Mouse (Mus musculus): ENCODE results near the gene Pde2a. TPM values are rescaled to one million over a fixed set of nuclear protein-coding genes. Genes with fewer than 3 reads are reported as not detected.

Pde2a gene
- total and polyA plus RNA-seq, 3 experiments = 0.11 to 0.62 TPM; not detected in 1

- no peaks in the 10 kb centered on the region; a peak in 1 of 4 replicates for H3K27me3 ChIP-seq (ENCODE audit: control insufficient read depth in 1 of 2, insufficient read depth in 2 of 2, low read length in 2 of 2)
These were observed 36.3 kb downstream of the Pde2a start for GRCm38 (mm10) chr7:101457801-101458200.

GRCm38 (mm10) chr7:101458278-101458781 lies 36.8 kb downstream of the Pde2a start:
- no peak overlapping the region for H3K9ac ChIP-seq (ENCODE audit: control insufficient read depth, low read depth, low read length, poor library complexity, severe bottlenecking)
- H3K36me3 ChIP-seq (ENCODE audit: control insufficient read depth in 1 of 2, insufficient read depth in 2 of 2, low read length in 2 of 2) = no peaks in the 10 kb centered on the region
- no peaks in the 10 kb centered on the region for H3K79me2 ChIP-seq (ENCODE audit: control insufficient read depth, insufficient read depth, low read length, poor library complexity)
- H3K9me3 ChIP-seq (replicated peaks; ENCODE audit: insufficient read depth, low read length) = no peaks in the 10 kb centered on the region
- H3K4me3 ChIP-seq (ENCODE audit: control insufficient read depth in 1 of 2, insufficient read depth in 1 of 2, low read depth in 2 of 2, low read length in 2 of 2) = no peak overlapping the region
- no peak for DNase-seq (ENCODE audit: low read depth, low spot score)
- H3K27ac ChIP-seq (ENCODE audit: control insufficient read depth, low read depth, low read length) = no peak overlapping the region
- H3K4me1 ChIP-seq (ENCODE audit: control insufficient read depth in 1 of 2, insufficient read depth in 2 of 2, low read length in 2 of 2) = no peaks in the 10 kb centered on the region
- no peaks in the 10 kb centered on the region; a peak in 1 of 4 replicates for H3K27me3 ChIP-seq (ENCODE audit: control insufficient read depth in 1 of 2, insufficient read depth in 2 of 2, low read length in 2 of 2)
- TF ChIP-seq GABPA (IDR thresholded peaks at IDR 0.05; ENCODE audit: low read depth, low read length) (no peak), MAFK (IDR thresholded peaks at IDR 0.05; ENCODE audit: borderline replicate concordance, low read depth, low read length) (no peak), MYB (IDR thresholded peaks at IDR 0.05; ENCODE audit: low read depth, low read length) (no peak), ZKSCAN1 (IDR thresholded peaks at IDR 0.05; ENCODE audit: low read depth, low read length) (no peak), E2F4 (IDR thresholded peaks at IDR 0.05; ENCODE audit: borderline replicate concordance, low read depth, low read length) (no peak), EP300 (IDR thresholded peaks at IDR 0.05; ENCODE audit: low read depth in 1 of 2, low read length in 2 of 2) (no peak)

More at GRCm38 (mm10) chr7:101457801-101458200, 36.3 kb downstream of the Pde2a start:
- Histone ChIP-seq H3K4me3 (ENCODE audit: control insufficient read depth in 1 of 2, insufficient read depth in 1 of 2, low read depth in 2 of 2, low read length in 2 of 2) (no peak overlapping the region), H3K9ac (ENCODE audit: control insufficient read depth, low read depth, low read length, poor library complexity, severe bottlenecking) (no peak overlapping the region), H3K9me3 (replicated peaks; ENCODE audit: insufficient read depth, low read length) (no peaks in the 10 kb centered on the region), H3K4me1 (ENCODE audit: control insufficient read depth in 1 of 2, insufficient read depth in 2 of 2, low read length in 2 of 2) (no peaks in the 10 kb centered on the region), H3K79me2 (ENCODE audit: control insufficient read depth, insufficient read depth, low read length, poor library complexity) (no peaks in the 10 kb centered on the region), H3K27ac (ENCODE audit: control insufficient read depth, low read depth, low read length) (no peak overlapping the region), H3K36me3 (ENCODE audit: control insufficient read depth in 1 of 2, insufficient read depth in 2 of 2, low read length in 2 of 2) (no peaks in the 10 kb centered on the region)
- DNase-seq (ENCODE audit: low read depth, low spot score) = no peak
- TF ChIP-seq HCFC1 (IDR thresholded peaks at IDR 0.05; ENCODE audit: low read depth, low read length) = no peak
- TF ChIP-seq KAT2A (conservative IDR thresholded peaks at IDR 0.05; ENCODE audit: low read depth, low read length) = no peak
- no peak for TF ChIP-seq TAL1 (IDR thresholded peaks at IDR 0.05; ENCODE audit: low read length)
- no peak for TF ChIP-seq USF1 (IDR thresholded peaks at IDR 0.05; ENCODE audit: low read depth, low read length)

- Histone ChIP-seq H3K4me3 (ENCODE audit: control insufficient read depth in 1 of 2, insufficient read depth in 1 of 2, low read depth in 2 of 2, low read length in 2 of 2) (no peak overlapping the region), H3K79me2 (ENCODE audit: control insufficient read depth, insufficient read depth, low read length, poor library complexity) (no peaks in the 10 kb centered on the region), H3K9ac (ENCODE audit: control insufficient read depth, low read depth, low read length, poor library complexity, severe bottlenecking) (no peak overlapping the region), H3K36me3 (ENCODE audit: control insufficient read depth in 1 of 2, insufficient read depth in 2 of 2, low read length in 2 of 2) (no peaks in the 10 kb centered on the region), H3K27me3 (ENCODE audit: control insufficient read depth in 1 of 2, insufficient read depth in 2 of 2, low read length in 2 of 2) (no peaks in the 10 kb centered on the region; a peak in 1 of 4 replicates), H3K9me3 (replicated peaks; ENCODE audit: insufficient read depth, low read length) (no peaks in the 10 kb centered on the region), H3K4me1 (ENCODE audit: control insufficient read depth in 1 of 2, insufficient read depth in 2 of 2, low read length in 2 of 2) (no peaks in the 10 kb centered on the region), H3K27ac (ENCODE audit: control insufficient read depth, low read depth, low read length) (no peak overlapping the region)
- no peak for DNase-seq (ENCODE audit: low read depth, low spot score)
- TF ChIP-seq POLR2A (IDR thresholded peaks at IDR 0.05; ENCODE audit: control insufficient read depth in 1 of 2, insufficient read depth in 1 of 2, low read depth in 1 of 2, low read length in 2 of 2, poor library complexity in 1 of 2) = no peak
- TF ChIP-seq TCF12 (IDR thresholded peaks at IDR 0.05; ENCODE audit: low read depth, low read length) = no peak
- TF ChIP-seq SMC3 (IDR thresholded peaks at IDR 0.05; ENCODE audit: low read depth, low read length) = no peak
- no peak for TF ChIP-seq E2F4 (IDR thresholded peaks at IDR 0.05; ENCODE audit: borderline replicate concordance, low read depth, low read length)
- TF ChIP-seq MAX (IDR thresholded peaks at IDR 0.05; ENCODE audit: low read length) = no peak
- TF ChIP-seq CTCF (IDR thresholded peaks at IDR 0.05 in 2 of 3, conservative IDR thresholded peaks at IDR 0.05 in 1 of 3; ENCODE audit: control insufficient read depth in 1 of 3, insufficient read depth in 1 of 3, low read depth in 2 of 3, low read length in 3 of 3, poor library complexity in 1 of 3, severe bottlenecking in 1 of 3) = no peak
- no peak for TF ChIP-seq GATA1 (IDR thresholded peaks at IDR 0.05; ENCODE audit: low read depth, low read length)
- no peak for TF ChIP-seq NELFE (IDR thresholded peaks at IDR 0.05; ENCODE audit: low read depth, low read length)
- no peak for TF ChIP-seq ELF1 (IDR thresholded peaks at IDR 0.05; ENCODE audit: low read depth, low read length)
- no peak for TF ChIP-seq RAD21 (IDR thresholded peaks at IDR 0.05; ENCODE audit: low read depth, low read length)
- no peak for TF ChIP-seq USF1 (IDR thresholded peaks at IDR 0.05; ENCODE audit: low read depth, low read length)
- no peak for TF ChIP-seq MYB (IDR thresholded peaks at IDR 0.05; ENCODE audit: low read depth, low read length)
- TF ChIP-seq EP300 (IDR thresholded peaks at IDR 0.05; ENCODE audit: low read depth in 1 of 2, low read length in 2 of 2) = no peak
These were observed 37.9 kb downstream of the Pde2a start for GRCm38 (mm10) chr7:101459305-101459813.

Data from MEL (cell line).